Mouse (Mus musculus) yolk sac, embryonic 10.5 days (tissue): ENCODE measurements at regions not wholly inside any gene's neighbourhood (a gene's known extent, or its start where the extent isn't known, plus 50 kb on each side); places are given as distances from the start of the nearest gene placed in this dataset.
A peak's percentile ranks its signal among the peaks of the same experiment; 100 is the strongest.

Source experiments
- DNase-seq: peaks from one replicate; pipeline ENCODE4 v3.0.0-alpha.2; 2017; ENCODE audit warnings: low spot score

GRCm38 (mm10) chr3:140566996-140567517, 645.1 kb downstream of the Pdha2 start:
- DNase-seq = no peak

DNA sequence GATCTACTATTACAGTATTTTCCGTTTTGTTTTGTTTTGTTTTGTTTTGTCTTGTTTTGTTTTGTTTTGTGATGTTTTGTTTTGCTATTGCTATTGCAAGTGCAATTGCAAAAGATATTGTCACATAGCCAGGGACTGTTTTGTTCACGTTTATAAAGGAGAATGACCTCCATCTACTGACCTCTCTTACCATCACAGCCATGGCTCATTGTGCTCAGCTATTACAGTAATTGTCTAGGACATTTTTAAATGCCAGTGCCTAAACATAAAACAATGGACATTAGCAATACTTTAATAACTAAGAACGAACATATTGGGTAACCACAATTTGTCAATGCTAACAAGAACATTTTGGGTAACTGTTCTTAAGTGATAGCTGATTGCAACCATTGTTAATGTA, 657.4 kb downstream of the Pdha2 start:
- no peak for DNase-seq

- no peak for DNase-seq
Observed at GRCm38 (mm10) chr3:140548483-140548882, 663.7 kb downstream of the Pdha2 start.

DNA sequence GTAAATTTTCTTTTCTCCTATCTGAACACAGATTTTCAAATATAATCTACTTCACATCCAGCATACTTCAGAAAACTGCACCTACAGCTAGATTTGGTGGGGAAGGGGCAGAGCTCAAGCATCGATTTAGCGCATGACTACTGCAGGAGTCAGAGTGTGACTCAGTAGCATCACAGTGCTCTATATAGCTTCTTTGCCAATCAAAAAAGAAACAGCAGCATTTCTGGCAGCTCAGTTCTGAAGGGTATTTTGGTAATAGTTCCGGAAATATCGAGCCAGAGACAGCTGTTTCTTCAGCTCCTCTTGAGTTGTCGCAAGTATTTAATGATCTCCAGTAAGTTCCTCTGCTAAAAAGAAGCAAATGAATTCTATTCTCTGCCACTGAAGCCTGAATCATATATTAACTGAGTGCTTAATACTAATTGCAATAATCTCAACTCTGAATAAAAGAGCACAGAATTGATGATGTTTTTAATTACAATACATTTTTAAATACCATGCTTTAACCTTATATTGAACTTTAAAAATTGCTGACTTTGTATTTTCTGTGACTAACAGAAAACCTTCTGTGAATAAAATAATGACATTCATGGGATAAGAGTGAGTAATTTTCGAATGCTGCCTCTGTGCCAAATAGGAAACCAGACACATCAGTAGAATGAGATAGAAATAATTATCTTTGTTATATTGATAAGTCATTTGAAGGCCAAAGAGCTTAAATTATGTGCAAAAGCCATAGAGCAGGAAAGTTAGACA, 680.2 kb downstream of the Pdha2 start:
- no peak for DNase-seq

DNA sequence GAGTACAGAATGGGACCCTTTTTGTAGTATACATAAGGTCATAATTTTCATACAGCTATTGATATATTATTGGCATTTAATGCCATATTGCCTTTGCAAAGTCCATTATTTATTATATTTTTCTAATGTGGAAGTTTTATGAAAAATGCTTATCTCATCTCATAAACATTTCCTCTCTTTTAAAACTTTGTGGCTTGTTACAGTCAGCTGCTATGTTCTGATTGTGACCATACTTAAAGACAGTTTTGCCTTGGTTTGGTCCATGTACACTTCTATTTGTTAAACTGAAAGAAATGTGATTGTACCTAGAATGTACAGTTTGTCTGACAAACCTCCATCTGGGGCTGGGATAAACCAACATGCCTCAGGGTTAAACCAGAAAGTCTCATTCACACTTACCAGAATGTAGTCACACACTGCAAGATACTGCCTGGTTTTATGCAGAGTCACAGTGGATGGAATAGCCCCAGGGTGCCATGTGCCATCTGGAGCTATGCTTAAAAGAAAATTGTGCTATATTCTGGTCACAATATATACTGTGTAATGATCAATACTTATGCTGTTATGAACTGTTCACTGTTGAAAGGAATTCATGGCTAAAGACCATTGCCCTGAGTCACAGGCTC, 690.4 kb downstream of the Pdha2 start:
- DNase-seq = no peak

GRCm38 (mm10) chr3:140510835-140511234, 701.3 kb downstream of the Pdha2 start:
- no peak for DNase-seq

DNA sequence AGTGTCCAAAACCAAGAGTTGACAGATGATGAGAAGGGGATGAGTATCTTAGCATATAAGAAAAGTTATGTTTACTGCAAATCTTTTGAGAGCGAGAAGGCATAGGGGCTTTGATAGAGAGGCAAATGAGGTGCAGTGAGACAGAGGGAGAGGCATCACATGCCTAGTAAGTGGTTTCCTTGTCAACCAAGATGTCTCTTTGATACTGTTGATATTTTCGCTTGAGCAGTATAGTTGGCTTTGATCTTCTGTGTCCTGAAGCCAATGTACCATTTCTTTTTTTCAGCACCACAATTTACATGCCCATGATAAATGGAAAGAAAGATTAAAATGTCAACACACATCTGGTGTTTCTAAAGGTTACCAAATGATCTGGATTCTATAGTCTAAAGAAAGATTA, 702.1 kb downstream of the Pdha2 start:
- DNase-seq = no peak

DNA sequence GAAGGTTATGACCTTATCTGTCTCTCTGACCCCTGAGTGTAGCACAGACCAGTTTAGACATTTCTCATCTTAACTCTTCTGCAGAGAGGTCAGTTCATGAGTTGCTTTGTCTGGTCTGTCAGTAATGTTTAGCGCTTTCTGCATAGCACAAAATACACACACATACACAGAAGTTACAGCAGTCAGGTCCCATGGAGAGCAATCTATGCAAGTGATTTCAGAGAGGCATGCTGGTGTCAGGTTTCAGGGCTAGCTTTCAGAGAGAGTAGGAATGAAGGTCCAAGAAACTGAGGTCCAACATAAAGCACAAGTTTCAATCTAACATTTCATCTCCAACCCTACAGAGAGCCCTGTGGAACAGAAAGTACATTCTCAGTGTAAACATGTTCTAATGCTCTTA, 718.0 kb downstream of the Pdha2 start:
- peak; percentile 15 for DNase-seq

- DNase-seq = no peak
Observed at GRCm38 (mm10) chr3:140477670-140478208, 734.4 kb downstream of the Pdha2 start.

GRCm38 (mm10) chr3:140476534-140476933, 735.6 kb downstream of the Pdha2 start:
- DNase-seq = no peak

DNA sequence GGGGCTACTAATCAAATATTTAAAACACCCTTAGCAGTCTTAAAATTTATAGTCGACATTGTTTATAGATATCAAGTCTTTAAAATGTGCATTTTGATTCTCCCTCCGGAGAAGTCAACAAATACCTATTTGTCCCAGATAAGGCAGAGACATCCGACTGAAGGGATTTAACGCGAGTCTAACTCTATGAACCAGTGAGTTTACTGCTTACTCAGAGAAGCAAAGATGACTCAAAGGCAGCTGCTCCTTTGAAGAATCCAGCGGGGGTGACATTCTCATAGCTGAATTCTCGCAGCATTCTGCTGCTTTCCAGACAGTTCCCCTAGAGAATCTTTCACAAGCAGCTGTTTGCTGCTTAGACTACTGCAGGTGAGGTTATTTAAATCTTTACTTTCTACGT, 759.6 kb downstream of the Pdha2 start:
- DNase-seq = no peak

DNA sequence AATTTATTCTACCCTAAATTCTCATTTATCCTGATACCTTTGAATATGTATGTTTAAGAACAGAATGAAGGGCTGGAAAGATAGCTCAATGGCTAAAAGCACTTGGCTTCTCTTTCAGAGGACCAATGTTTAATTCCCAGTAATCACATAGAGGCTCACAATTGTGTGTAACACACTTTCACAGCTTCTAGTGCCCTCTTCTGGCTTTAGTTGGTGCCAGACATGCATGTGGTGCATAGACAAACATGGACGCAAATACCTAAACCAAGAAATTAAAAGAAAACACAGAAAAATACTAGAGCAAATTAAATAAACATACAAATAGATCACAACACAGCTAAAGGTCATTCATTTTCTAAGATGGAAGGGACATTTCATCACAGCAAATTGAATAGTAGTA, 761.0 kb downstream of the Pdha2 start:
- DNase-seq = no peak

DNA sequence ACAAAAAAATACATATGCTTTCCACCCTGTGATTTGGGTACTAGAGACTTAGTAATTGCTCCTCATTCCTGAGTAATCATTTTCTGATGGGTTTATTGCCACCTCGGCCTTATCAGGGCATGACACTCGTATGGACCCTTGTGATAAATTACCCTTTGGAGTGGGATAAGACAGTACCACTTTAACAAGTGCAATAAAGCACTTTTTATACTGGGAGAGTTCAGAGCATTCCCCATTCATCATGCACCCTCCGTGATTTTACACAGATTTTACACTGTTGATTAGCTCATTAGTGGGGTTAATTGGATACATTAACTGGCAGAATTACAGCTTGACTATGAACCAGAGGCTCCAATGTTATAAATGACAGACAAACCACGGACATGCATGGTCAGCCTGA, 802.9 kb downstream of the Pdha2 start:
- DNase-seq = no peak
